Mouse (Mus musculus): ENCODE measurements at regions not wholly inside any gene's neighbourhood (a gene's known extent, or its start where the extent isn't known, plus 50 kb on each side); places are given as distances from the start of the nearest gene placed in this dataset.
A peak's percentile ranks its signal among the peaks of the same experiment; 100 is the strongest.

GRCm38 (mm10) chr10:67706436-67706835 is 157.7 kb upstream of the Ado start:
- Histone ChIP-seq H3K36me3 (no peaks in the 10 kb centered on the region), H3K27me3 (replicated peaks) (no peaks in the 10 kb centered on the region), H3K9me3 (replicated peaks) (0 out of 2 replicates have a peak, but pooled peaks cover 2% of the 10 kb centered on the region), H3K4me1 (replicated peaks) (no peaks in the 10 kb centered on the region), H3K9ac (no peak overlapping the region), H3K27ac (ENCODE audit: poor library complexity, severe bottlenecking) (no peak overlapping the region), H3K4me2 (no peak overlapping the region), H3K4me3 (no peak overlapping the region)
- ATAC-seq (ENCODE audit: insufficient number of reproducible peaks, low FRiP score), result no peak
- WGBS, result 54% methylated on average over 7 of the region's 7 CpGs

GRCm38 (mm10) chr10:67702783-67703455 is 154.2 kb upstream of the Ado start:
- no peaks in the 10 kb centered on the region for H3K9me3 ChIP-seq (replicated peaks)
- H3K36me3 ChIP-seq, result no peaks in the 10 kb centered on the region
- 58% methylated on average over 9 of the region's 9 CpGs for WGBS
- no peak overlapping the region for H3K4me2 ChIP-seq
- no peaks in the 10 kb centered on the region for H3K4me1 ChIP-seq (replicated peaks)
- ATAC-seq (ENCODE audit: insufficient number of reproducible peaks, low FRiP score), result no peak
- H3K27me3 ChIP-seq (replicated peaks), result no peaks in the 10 kb centered on the region
- H3K27ac ChIP-seq (ENCODE audit: poor library complexity, severe bottlenecking), result no peak overlapping the region
- H3K4me3 ChIP-seq, result no peak overlapping the region
- H3K9ac ChIP-seq, result no peak overlapping the region

GRCm38 (mm10) chr10:67697401-67698195 is 148.8 kb upstream of the Ado start:
- peaks cover 12% of the 10 kb centered on the region for H3K4me1 ChIP-seq (replicated peaks)
- no peak for ATAC-seq (ENCODE audit: insufficient number of reproducible peaks, low FRiP score)
- 47% methylated on average over 16 of the region's 16 CpGs for WGBS
- H3K27ac ChIP-seq (ENCODE audit: poor library complexity, severe bottlenecking), result no peak overlapping the region
- H3K4me3 ChIP-seq, result no peak overlapping the region
- H3K27me3 ChIP-seq (replicated peaks), result no peaks in the 10 kb centered on the region
- no peaks in the 10 kb centered on the region for H3K9me3 ChIP-seq (replicated peaks)
- no peaks in the 10 kb centered on the region for H3K36me3 ChIP-seq
- no peak overlapping the region for H3K9ac ChIP-seq
- H3K4me2 ChIP-seq, result peak overlapping the region; percentile 29

GRCm38 (mm10) chr10:67695891-67696853 is 147.4 kb upstream of the Ado start:
- 48% methylated on average over 10 of the region's 10 CpGs for WGBS
- H3K4me3 ChIP-seq, result no peak overlapping the region
- ATAC-seq (ENCODE audit: insufficient number of reproducible peaks, low FRiP score), result no peak

GRCm38 (mm10) chr10:67694751-67695150 is 146.0 kb upstream of the Ado start:
- 85% methylated on average over 4 of the region's 4 CpGs for WGBS
- ATAC-seq (ENCODE audit: insufficient number of reproducible peaks, low FRiP score), result no peak
- H3K27me3 ChIP-seq (replicated peaks), result no peaks in the 10 kb centered on the region

More at GRCm38 (mm10) chr10:67695891-67696853, 147.4 kb upstream of the Ado start:
- H3K9ac ChIP-seq, result no peak overlapping the region
- no peaks in the 10 kb centered on the region for H3K27me3 ChIP-seq (replicated peaks)
- no peaks in the 10 kb centered on the region for H3K36me3 ChIP-seq
- H3K4me1 ChIP-seq (replicated peaks), result peaks cover 12% of the 10 kb centered on the region
- no peak overlapping the region for H3K27ac ChIP-seq (ENCODE audit: poor library complexity, severe bottlenecking)
- H3K4me2 ChIP-seq, result no peak overlapping the region
- no peaks in the 10 kb centered on the region for H3K9me3 ChIP-seq (replicated peaks)

GRCm38 (mm10) chr10:67693586-67693985 is 144.8 kb upstream of the Ado start:
- H3K9me3 ChIP-seq (replicated peaks), result no peaks in the 10 kb centered on the region
- H3K36me3 ChIP-seq, result no peaks in the 10 kb centered on the region
- H3K4me2 ChIP-seq, result no peak overlapping the region
- no peaks in the 10 kb centered on the region for H3K27me3 ChIP-seq (replicated peaks)
- H3K9ac ChIP-seq, result no peak overlapping the region
- WGBS, result 82% methylated on average over 4 of the region's 4 CpGs
- no peak overlapping the region for H3K4me3 ChIP-seq
- H3K27ac ChIP-seq (ENCODE audit: poor library complexity, severe bottlenecking), result no peak overlapping the region
- H3K4me1 ChIP-seq (replicated peaks), result peaks cover 12% of the 10 kb centered on the region
- no peak for ATAC-seq (ENCODE audit: insufficient number of reproducible peaks, low FRiP score)

More at GRCm38 (mm10) chr10:67694751-67695150, 146.0 kb upstream of the Ado start:
- Histone ChIP-seq H3K36me3 (no peaks in the 10 kb centered on the region), H3K4me1 (replicated peaks) (peaks cover 12% of the 10 kb centered on the region), H3K9ac (no peak overlapping the region), H3K27ac (ENCODE audit: poor library complexity, severe bottlenecking) (no peak overlapping the region), H3K4me3 (no peak overlapping the region), H3K9me3 (replicated peaks) (no peaks in the 10 kb centered on the region), H3K4me2 (no peak overlapping the region)

GRCm38 (mm10) chr10:67689944-67690670 is 141.4 kb upstream of the Ado start:
- Histone ChIP-seq H3K27ac (ENCODE audit: poor library complexity, severe bottlenecking) (no peak overlapping the region), H3K4me3 (no peak overlapping the region), H3K9ac (no peak overlapping the region), H3K36me3 (no peaks in the 10 kb centered on the region), H3K4me1 (replicated peaks) (no peaks in the 10 kb centered on the region), H3K9me3 (replicated peaks) (no peaks in the 10 kb centered on the region), H3K27me3 (replicated peaks) (no peaks in the 10 kb centered on the region), H3K4me2 (no peak overlapping the region)
- no peak for ATAC-seq (ENCODE audit: insufficient number of reproducible peaks, low FRiP score)
- 87% methylated on average over 15 of the region's 15 CpGs for WGBS

- ATAC-seq (ENCODE audit: insufficient number of reproducible peaks, low FRiP score), result no peak
- Histone ChIP-seq H3K27ac (ENCODE audit: poor library complexity, severe bottlenecking) (no peak overlapping the region), H3K4me3 (no peak overlapping the region), H3K9me3 (replicated peaks) (no peaks in the 10 kb centered on the region), H3K36me3 (no peaks in the 10 kb centered on the region), H3K4me2 (no peak overlapping the region), H3K27me3 (replicated peaks) (no peaks in the 10 kb centered on the region), H3K4me1 (replicated peaks) (no peaks in the 10 kb centered on the region), H3K9ac (no peak overlapping the region)
- WGBS, result 78% methylated on average over 4 of the region's 4 CpGs
Observed at GRCm38 (mm10) chr10:67679382-67679781, 130.6 kb upstream of the Ado start.

GRCm38 (mm10) chr10:67673450-67673849 is 124.7 kb upstream of the Ado start:
- ATAC-seq (ENCODE audit: insufficient number of reproducible peaks, low FRiP score), result no peak
- H3K27me3 ChIP-seq (replicated peaks), result no peaks in the 10 kb centered on the region
- H3K4me2 ChIP-seq, result no peak overlapping the region
- no peaks in the 10 kb centered on the region for H3K36me3 ChIP-seq
- no peak overlapping the region for H3K4me3 ChIP-seq
- peaks cover 18% of the 10 kb centered on the region for H3K4me1 ChIP-seq (replicated peaks)
- H3K9ac ChIP-seq, result no peak overlapping the region
- no peaks in the 10 kb centered on the region for H3K9me3 ChIP-seq (replicated peaks)
- no peak overlapping the region for H3K27ac ChIP-seq (ENCODE audit: poor library complexity, severe bottlenecking)
- 82% methylated on average over 8 of the region's 8 CpGs for WGBS

GRCm38 (mm10) chr10:67672281-67672680 is 123.5 kb upstream of the Ado start:
- H3K4me3 ChIP-seq, result no peak overlapping the region
- no peaks in the 10 kb centered on the region for H3K27me3 ChIP-seq (replicated peaks)
- peaks cover 18% of the 10 kb centered on the region for H3K4me1 ChIP-seq (replicated peaks)
- H3K4me2 ChIP-seq, result peak overlapping the region; percentile 34
- H3K27ac ChIP-seq (ENCODE audit: poor library complexity, severe bottlenecking), result peak overlapping the region; percentile 65
- H3K9ac ChIP-seq, result no peak overlapping the region
- 36% methylated on average over 8 of the region's 8 CpGs for WGBS
- peak; percentile 76; the same call in 1 of the 2 replicates for ATAC-seq (ENCODE audit: insufficient number of reproducible peaks, low FRiP score)
- H3K9me3 ChIP-seq (replicated peaks), result no peaks in the 10 kb centered on the region
- no peaks in the 10 kb centered on the region for H3K36me3 ChIP-seq

Measured in heart, embryonic 12.5 days (tissue).